Mouse (Mus musculus): ENCODE measurements around the gene Hoxb7.

Hoxb7 gene

DNA sequence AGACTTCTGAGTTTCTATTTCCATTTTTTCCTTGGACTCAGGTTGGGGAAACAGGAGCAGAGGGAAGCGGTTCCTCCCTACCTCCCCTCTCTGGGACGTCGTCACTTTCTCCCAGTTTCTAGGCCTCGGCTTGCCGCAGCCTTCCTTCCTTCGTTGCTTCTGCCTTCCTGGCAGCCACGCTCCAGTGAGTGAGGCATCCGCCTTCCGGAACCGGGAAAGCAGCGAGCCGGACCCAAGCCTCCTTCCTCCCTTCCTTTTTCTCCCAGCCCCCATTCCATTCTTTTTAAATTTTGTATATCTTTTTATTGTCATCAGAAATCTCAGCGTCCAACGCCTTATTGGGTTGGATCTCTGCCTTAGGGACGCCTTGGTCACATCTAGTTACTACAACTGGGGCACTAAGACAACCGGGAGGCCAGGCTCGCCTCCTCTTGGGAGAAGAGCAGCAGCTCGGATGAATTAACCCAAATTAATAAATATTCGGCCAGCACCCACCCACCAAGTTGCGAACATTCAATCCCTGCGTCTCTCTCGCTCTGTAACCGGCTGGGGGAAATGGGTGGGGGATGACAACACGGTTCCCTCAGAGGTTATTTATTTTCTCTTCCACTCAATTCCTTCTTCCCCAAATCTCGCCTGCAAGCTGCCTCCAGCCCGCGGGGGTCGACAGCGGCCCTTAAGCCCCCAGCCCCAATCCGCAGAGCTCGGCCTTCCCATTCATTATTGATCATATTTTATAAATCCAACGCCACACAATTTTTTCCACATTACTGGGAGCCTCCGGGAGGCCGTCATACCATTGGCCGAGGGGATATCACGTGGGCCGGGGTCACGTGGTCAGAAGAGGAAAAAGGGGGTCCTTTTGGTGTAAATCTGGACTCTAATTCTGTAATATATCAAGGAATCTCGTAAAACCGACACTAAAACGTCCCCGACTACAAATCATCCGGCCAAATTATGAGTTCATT, at the start of gene Hoxb7:
TSS of gene Hoxb7 (plus strand) at position 853 of the 968 bp plus-strand sequence.
- in situ Hi-C loops (cut with MboI; ENCODE audit: unreplicated experiment in 2 of 2): loop anchor here (10.0 to 25.0 kb wide), 4 partner anchors 249 to 776 kb away; partner anchors contain the start of gene Osbpl7 (in 1 of the 2)

DNA sequence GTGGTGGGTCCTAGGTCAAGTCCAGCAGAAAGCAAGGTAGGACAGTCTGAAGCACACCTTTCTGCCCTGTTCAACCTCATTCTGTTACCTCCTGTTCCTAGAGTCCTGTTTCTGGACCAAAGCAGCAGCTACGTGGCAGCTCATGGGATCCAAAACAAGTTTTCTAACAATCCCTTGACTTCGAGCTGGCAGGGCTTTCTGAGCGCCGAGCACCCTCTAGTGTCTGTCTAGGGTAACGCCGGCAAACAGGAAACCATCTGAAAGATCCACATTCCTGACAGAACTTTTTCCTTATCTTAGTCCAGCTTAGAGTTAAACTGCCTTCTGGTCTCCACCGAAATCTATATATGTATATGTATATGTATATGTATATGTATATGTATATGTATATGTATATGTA, 46.2 kb upstream of the Hoxb7 start:
- in situ Hi-C loops (cut with MboI; ENCODE audit: unreplicated experiment in 2 of 2): loop anchor here (25.0 kb wide), 2 partner anchors 453 to 1003 kb away; no protein-coding TSS in a partner anchor

DNA sequence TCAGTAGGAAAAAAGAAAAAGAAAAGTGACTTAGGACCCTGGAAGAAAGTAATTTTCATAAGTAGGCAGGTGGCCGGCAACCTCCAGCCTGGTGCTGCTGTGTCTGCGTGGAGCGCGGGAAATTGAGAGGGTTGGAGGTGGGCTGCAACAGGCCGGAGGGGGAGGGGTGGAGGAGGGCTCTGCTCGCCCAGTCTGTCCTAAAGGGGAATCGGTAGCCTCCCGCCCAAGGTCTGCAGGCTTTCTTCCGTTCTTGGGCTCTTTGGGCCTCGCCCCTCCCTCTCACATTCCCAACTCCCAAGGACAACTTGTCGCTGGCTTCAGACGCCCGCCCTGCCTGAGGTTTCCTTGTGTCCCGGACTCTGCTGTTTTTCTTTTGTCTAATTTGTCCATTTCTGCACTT, 35.5 kb upstream of the Hoxb7 start:
- in situ Hi-C loops (cut with MboI; ENCODE audit: unreplicated experiment in 2 of 2): no loop called here

DNA sequence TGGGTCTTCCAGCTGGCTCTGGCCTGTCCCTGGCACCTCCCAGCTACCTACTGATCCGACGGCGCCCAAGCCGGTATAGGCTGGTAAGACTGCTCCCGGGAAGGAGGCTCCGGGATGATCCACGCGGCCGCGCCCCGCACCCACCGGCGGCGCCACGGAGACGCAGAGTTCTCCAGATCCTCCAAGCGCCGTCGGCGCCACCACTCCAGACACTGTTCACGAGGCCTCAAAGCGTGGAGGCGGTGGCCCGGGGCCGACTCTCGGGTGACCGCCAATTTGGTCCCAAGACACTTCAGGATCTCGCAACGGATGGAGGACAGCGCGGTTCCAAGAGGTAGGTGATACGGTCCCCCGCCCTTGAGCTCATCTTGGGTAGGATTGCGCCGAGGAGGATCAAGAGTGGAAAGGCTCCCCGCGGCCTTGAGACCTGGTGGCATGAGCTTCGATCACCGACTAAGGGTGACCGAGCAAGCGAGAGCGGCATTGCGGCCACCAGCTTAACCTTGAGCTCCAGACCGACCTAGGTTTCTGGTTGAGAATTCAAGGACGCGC, 34.9 kb upstream of the Hoxb7 start:
- in situ Hi-C loops (cut with MboI; ENCODE audit: unreplicated experiment in 2 of 2): no loop called here

DNA sequence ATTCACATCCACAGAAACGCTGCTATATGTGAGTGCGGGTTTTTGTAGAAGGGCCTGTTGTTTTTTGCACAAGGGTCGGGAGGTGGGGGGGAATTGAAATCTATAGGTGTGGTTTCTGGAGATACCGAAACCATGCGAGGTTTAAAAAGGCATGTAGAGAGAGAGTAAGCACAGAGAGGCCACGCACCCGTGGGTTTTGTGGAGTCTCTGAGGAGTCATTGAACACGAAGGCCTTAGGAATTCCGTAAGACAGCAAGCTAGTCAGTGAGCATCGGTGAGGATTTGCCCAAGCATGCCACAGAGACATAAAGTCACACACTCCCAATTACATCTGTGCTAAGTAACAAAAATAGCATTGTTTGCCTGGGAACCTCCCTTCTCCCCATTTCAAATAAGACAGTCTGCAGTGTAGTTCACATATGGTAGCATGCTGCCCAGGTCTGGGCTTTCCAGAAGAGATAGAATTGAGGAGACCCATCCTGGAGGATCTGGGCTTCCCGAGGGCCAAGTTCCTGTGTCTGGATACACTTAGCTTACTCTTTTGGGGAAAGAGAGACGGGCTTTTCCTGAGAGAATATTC, 33.8 kb upstream of the Hoxb7 start:
- in situ Hi-C loops (cut with MboI; ENCODE audit: unreplicated experiment in 2 of 2): no loop called here

DNA sequence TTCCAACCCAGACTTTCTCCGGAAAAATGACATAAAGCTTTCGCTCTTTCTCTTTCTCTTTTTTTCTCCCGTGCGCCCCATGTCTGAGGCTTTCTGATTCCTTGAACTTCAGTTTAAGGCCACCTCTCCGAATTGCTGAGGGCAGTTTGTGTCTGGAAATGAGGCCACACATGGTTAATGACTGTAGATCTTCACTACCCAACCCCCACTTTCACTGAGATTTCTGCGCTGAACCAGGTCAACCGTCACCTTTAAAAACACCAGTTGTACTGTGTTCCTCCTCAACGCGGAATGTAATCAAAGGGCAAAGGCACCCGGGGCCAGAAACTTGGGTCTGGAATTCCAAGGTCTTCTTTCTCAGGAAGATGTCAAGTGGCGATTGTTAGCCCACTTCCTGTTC, 32.2 kb upstream of the Hoxb7 start:
- in situ Hi-C loops (cut with MboI; ENCODE audit: unreplicated experiment in 2 of 2): no loop called here

DNA sequence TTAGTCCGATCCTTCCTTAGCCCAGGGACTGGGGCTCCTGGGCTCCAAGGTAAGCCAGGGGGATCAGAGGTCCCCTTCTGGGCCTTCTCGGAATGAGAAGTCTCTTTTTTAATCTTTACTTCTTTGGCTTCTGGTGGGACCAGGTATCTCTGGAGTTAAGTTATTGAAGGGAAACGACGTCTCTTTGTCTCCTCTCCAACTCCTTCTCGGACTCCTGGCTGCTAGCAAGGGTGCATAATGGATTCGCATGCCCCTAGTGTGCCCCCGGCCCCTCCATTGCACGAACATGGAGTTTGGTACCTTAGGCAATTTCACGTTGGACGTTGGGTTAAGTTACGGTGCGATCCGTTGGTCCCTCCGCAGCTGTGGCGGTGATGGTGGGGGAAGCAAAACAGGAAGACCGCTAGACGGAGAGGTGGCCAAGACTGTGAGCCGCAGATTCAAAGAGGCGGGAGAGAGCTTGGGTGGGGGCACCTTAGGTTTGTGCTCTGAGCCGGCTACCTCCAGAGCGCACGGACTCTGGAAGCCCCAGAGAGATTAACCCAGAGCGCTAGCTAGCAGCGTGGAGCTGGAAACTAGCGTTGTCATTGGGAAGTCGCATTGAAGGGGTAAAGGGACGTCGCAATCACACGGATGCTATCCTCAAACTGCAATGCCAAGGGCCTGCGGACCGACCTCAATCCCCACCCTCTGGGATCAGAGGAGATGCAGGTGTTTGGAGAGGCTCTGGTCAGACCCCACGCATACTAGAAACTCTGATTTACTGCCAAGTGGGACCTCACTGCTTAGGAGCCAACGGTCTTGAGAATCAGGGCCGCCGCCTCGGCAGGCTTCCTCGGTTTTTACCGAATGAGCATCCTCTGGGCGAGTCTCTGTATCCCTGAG, 31.1 kb upstream of the Hoxb7 start:
- in situ Hi-C loops (cut with MboI; ENCODE audit: unreplicated experiment in 2 of 2): no loop called here

DNA sequence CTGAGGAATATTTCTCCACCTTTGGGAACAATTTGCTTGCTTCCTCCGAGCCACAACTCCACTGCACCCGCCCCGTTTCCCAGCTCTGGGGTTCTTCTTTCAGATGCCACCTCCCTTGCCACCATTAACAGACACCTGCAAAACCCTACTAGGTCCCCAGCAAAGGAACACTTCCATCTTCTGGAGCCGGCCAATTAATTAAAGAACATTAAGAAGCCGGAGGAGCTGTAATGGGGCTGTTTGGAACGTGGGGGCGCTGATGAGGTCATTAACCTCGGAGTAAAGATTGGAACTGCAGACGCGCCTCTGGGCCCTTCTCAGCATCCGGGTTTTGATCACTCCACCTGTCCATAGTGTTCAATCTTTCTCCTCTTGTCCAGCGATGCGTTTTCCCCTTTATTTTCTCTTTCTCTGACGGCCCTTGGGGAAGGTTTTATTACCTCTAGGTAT, 30.4 kb upstream of the Hoxb7 start:
- in situ Hi-C loops (cut with MboI; ENCODE audit: unreplicated experiment in 2 of 2): no loop called here

DNA sequence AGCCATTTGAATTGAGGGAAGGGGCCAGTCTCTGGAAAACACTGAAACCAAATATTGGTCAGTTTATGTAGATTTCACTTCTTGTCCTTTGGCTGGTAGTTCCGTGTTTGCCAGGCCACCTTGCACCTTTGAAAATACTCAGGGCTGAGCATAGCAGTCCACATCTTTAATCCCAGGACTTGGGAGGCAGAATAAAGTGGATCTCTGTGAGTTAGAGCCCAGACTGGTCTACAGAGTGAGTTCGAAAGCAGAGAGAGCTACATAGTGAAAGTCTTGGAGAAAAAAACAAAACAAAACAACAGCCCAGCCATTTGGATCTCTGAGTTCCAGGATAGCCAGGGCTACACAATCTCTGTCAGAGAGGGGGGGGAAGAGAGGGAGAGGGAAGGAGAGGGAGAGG, 29.3 kb upstream of the Hoxb7 start:
- in situ Hi-C loops (cut with MboI; ENCODE audit: unreplicated experiment in 2 of 2): no loop called here

DNA sequence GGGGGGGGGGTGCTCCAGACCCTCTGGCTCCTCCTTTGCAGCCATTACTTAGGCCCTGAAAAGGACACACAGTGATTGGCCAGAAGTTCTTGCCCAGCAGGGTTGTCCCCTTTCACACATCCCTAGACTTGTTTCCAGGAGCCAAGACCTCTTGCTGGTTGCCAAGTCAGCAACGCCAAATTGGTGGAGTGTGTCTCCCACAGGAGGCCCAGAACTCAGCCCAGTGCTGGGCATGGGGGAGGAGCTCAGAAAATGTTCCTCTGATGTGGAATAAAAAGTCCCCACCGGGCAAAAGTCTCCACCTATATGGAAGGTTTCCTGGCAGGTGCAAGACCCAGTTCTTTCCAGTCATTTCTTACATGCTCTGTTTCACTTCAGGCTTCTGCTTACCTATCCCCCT, 27.4 kb upstream of the Hoxb7 start:
- in situ Hi-C loops (cut with MboI; ENCODE audit: unreplicated experiment in 2 of 2): no loop called here

DNA sequence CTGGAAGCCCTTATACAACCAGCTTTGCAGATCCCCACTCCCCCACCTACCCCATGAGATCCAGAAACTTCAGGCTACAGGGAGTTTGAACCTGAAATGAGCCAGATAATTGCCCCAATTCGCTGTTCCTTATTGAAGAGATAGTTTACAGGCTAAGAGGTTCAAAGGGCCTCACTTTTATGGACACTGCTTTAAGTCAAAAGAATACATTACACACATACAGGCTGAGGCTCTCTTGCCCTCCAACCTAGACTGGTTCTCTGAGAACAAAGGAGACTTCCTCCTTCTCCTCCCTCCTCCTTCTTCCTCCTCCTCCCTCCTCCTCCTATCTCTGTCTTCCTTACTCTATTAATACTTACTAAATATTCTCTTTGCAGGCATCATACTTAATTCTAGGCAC, 26.9 kb upstream of the Hoxb7 start:
- in situ Hi-C loops (cut with MboI; ENCODE audit: unreplicated experiment in 2 of 2): no loop called here

DNA sequence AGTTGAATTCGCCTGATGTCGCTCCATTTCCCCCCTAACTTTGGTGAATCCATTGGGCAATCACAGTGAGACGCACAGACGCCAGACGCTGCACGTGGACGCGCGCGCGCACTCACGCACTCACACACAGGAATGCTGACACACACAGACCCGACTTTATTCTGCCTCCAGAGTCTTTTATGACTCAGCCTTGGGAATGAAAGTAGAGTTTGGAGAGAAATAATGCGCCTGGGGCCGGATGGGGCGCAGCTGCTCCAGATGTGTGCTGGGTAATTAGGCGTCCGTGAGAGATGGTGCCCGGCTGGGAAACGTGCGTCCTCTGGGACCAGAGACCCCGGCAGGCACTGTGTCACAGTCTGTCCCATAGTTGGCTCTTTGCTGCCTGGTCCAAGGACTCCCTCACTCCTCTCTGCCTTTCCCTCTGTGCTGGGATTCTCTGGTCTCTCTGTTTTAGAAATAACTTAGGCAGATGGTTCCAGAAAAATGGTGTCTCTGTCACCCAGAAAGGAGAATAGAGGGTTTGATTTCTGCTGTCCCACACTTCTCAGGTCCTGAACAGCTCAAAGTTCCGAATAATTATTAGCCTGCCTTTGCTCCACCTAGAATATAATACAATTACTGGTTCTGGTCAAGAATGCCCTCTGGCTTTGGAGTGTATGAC, 26.0 kb upstream of the Hoxb7 start:
- in situ Hi-C loops (cut with MboI; ENCODE audit: unreplicated experiment in 2 of 2): no loop called here

DNA sequence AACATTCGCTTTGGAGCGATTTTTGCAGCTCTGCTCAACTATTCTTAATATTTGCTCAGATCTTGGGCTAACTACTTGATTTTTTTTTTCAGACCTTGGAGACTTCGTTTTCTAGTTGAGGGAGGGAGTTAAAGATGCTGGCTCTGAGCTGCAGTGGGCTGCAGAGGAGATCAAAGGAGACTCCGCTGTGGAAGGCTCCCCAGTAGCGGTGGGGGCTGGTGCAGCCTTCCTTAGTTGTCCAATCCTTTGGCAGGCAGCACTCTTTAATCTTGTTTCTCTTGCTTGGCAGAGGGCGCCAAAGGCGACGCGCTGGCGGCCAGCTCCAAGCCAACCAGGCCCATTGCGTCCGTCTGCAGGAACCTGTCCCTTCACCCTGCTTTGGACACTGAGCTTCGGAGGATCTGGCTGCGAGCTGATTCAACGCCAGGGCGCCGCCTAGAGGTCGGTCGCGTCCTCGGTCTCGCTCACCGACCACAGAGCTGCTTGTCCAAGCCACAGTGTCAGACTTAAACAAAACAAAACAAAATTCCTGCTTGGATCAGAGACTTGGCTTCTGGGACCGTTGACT, 25.0 kb upstream of the Hoxb7 start:
- in situ Hi-C loops (cut with MboI; ENCODE audit: unreplicated experiment in 2 of 2): no loop called here

DNA sequence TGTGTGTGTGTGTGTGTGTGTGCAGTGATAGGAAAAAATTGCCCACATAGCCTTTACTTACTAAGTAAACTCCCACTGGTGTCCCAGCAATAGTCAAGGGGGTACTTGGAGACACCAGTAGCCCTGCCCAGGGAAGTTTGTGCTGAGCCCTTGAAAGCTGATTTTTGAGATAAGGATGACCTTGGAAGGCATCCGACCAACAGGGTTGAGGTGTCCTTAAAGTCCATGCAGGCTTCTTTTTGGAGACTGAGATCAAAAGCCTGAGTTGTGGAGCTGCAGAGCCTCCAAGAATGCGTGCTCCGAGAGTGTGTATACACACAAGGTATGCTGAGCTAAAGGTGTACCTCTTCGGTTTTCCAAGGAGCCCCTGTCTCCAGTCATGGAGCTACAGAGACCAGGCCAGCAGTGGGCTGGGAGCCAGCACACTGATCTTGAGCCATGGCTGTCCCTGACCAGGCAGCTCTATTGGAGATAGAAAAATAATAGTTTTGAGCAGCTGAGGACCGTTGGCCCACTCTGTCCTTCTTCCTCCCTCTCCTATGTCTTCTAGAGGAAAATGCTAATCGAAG, 24.1 kb upstream of the Hoxb7 start:
- in situ Hi-C loops (cut with MboI; ENCODE audit: unreplicated experiment in 2 of 2): no loop called here

DNA sequence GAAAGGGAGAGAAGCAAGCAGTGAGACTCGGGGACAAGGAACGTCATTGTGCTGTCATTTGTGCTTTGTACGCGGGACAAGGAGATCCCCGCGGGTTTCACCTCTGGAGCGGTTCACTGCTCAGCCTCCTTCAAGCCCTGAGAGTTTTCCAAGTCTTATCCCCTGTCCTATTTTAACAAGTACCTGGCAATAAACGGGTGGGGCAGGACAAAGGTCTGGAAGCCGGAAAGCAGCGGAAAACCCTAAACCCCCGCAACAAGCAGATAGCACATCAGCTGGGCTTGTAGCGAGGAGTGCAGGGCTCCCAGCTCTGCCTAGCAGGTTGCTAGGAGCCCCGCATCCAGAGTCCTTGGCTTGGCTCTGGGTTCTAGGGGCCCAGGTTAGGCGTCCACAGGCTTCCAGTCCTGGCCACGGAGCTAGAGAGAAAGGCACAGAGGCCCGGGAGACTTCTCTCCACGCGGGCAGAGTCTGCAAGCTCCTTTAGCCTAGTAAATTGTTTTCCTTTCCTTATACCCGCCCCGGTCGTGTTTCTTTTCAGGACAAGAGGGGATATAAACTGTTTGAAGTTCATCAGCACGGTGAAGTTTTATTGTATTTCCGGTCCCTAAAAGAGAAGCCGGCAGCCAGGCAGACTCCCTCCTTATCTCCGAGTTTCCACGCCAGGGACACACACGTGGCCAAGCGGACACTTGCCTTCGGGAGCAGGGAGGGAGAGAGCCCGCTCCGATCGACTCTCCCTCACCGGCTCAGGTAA, 22.6 kb upstream of the Hoxb7 start:
- in situ Hi-C loops (cut with MboI; ENCODE audit: unreplicated experiment in 2 of 2): no loop called here

DNA sequence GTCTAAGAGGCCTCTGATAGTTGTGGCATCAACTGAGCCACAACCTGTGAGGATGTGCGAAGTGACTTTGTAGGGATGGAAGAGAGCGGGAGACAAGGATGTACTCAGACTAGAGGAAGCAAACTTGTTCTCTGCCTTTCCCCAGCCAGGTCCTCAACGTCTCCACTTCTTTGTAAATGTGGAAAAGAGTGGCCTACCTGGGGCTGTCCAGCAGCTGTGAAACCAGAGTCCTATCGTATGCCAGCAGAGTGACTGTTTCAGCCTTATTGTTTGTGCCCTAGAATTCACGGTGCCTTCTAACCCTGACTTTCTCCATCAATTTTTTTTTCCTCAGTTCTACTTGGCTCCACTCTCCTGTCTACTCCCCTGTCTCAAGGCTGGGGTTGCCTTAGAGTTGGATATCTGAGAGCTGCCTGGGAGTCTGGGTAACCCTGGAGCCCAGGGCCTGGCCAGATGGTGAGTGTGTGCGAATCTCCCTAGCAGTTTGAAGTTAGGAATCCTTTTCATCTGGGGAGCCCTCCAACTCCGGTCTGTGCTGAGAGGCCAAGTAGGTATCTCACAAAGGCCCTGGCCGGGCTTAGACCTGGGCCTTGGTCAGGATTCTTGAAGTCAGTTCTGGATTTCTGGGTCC, 21.9 kb upstream of the Hoxb7 start:
- in situ Hi-C loops (cut with MboI; ENCODE audit: unreplicated experiment in 2 of 2): no loop called here

DNA sequence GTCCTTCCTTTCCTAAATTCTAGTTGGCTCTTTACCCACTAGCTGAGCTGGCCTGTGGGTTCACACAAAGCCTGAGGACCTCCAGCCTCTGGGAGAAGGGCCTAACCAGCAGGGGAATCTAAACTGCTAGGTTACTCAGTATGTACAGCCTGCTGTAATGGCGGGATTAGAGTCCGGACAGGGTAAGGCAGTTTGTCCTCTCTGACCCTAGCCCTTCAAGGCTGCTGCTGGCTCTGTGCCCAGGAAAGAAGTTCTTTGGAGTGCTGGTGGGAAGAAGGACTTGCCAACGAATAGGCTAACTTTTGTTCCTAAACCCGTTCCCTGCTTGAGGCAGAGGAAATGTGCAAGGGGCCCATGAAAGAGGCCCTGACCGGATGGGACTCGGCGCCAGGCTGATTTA, 20.5 kb upstream of the Hoxb7 start:
- in situ Hi-C loops (cut with MboI; ENCODE audit: unreplicated experiment in 2 of 2): no loop called here
